Mouse (Mus musculus) G1E (cell line): Measurements from ENCODE around the gene Clca1.

Source experiments
- CTCF ChIP-seq: IDR thresholded peaks from 2 replicates; pipeline ENCODE4 v1.5.1; 2012; ENCODE audit warnings: low read depth, low read length, inconsistent platforms, mixed read lengths
- GATA1 ChIP-seq: IDR thresholded peaks from 2 replicates; pipeline ENCODE4 v1.6.1; 2012; ENCODE audit warnings: borderline replicate concordance, low read length, inconsistent platforms, mixed read lengths
- GATA2 ChIP-seq: IDR thresholded peaks from 2 replicates; pipeline ENCODE4 v1.6.1; 2012; ENCODE audit warnings: low read depth, low read length, inconsistent platforms, borderline replicate concordance
- POLR2AphosphoS5 ChIP-seq: IDR thresholded peaks from 2 replicates; pipeline ENCODE4 v1.6.1; 2012; ENCODE audit warnings: low read depth, low read length, inconsistent platforms; ENCODE audit not compliant: insufficient replicate concordance
- TAL1 ChIP-seq: conservative IDR thresholded peaks from 2 replicates; pipeline ENCODE4 v1.6.1; 2012; ENCODE audit warnings: low read depth, low read length, inconsistent platforms, mixed read lengths

DNA sequence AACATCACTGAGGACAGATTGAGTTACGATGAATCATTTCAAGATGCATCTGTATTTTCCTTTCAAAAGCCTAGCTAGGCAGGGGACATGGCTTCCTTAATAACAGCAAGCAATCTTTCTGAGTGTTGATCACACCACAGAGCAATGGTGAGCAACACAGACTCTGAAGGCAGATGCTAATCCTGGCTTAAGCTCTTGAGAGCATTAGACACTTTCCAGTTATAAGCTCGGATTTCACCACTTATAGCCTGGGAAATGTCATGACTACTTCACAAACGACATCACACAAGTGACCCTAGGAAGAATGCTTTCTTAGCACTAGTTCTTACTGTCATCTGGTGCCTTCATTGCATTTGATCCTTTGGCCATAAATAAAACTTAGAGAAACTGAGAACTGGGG, 4.5 kb downstream of the Clca1 start:
- TF ChIP-seq GATA1 (no peak), CTCF (no peak), GATA2 (no peak), TAL1 (no peak), POLR2AphosphoS5 (no peak)
